Mouse (Mus musculus) right cerebral cortex, adult 2 months (tissue): ENCODE data around the gene Bbx.

Experiments used
- DNase-seq, 2 experiments: peaks; one replicate each; pipeline ENCODE4 v3.0.0; 2021 to 2022; ENCODE audit warnings: low spot score in 2 of 2

Gene Bbx

DNA sequence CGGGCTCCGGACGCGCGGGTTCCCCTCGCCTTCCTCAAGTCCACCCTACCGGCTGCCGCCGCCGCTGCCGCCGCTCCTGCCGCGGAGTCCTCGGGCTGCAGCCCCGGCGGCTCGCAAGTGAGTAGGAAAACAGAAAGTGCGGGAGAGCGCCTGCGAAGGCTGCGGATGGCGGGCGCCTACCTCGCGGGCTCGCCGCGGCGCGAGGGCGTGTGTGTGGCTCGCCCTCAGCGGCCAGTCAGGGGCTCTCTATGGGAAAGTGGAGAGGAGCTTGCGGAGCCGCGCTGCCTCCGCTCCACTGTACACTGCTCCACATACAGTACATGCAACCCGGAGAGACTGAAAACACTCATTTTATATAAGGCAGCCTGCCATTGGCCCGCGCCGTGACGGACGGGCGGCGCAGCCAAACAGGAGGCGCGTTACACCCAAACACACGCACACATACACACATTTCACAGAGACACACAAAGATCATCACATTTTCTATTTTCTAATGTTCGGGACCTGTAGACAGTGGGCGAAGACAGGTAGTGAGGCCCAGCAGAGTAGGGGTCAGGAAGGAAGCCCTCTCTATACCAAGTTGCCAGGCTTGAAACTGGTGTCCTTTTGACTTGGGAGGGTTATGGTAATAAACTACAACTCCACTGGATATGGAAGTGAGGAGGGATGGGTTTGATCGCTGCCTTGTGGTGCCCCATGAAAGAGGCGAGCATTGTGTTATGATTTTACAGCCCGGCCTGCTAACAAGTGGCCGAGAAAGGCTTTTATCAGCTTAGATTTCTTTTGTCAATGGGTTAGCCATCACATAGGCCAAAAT is at the start of gene Bbx:
Gene Bbx, minus strand, starts transcription at position 329 of the 817 bp plus-strand sequence.
- DNase-seq = peak; percentile 99 to 100

DNA sequence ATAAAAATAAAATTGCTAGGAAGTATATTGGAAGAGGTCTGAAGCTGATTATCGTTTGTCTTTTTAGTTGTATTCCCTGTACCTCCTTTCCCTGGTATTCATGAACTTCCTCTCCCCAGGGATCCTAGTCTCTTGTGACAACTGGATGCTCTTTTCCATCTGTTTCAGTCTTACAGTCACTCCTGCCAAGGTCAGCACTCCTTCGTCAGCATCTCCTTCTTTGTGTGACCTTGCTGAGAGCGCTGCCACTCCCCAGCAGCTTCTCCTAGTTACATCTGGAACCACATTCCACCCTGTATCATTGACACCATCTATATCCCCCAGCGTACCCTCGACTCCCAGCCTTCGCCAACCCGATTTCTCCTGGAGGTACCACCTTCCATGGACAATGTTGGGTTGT is 49.7 kb upstream of the Bbx start:
- DNase-seq = no peak

DNA sequence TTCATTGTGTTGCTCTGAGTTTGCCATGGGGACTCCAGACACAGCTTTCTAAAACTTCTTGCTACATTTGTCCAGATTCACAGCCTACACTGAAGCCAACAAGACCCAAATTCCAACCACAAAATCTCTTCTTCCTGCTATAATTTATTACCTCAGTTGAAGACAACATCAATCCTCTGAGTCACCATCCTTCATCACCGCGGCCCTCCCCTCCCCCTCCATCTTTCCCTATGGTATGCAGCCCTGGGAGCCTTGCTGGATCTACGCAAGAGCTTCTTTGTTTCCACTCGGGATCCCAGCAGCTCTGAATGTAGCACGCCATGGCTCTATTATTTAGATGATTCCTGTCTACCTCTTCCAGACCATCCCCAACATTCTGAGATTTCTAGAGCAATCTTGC is 49.2 kb upstream of the Bbx start:
- DNase-seq = no peak

DNA sequence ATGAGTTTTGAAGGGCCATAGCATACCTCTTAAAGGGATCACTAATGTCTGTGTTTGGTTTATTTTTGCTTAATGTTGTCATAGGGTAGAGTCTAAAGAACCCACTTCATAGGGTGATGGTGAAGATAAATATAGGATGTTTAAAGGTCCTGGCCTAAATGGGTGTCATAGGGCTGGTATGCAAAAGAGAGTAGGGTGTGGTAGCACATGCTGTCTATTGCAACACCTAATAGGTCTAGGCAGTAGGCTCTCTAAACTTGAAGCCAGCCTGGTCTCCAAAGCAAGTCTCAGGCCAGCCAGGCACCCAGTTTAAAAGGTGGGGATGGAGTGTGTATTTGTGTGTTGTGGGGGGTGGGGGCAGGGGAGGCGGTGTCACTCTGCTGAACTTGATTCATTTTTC is 46.5 kb upstream of the Bbx start:
- DNase-seq = no peak

DNA sequence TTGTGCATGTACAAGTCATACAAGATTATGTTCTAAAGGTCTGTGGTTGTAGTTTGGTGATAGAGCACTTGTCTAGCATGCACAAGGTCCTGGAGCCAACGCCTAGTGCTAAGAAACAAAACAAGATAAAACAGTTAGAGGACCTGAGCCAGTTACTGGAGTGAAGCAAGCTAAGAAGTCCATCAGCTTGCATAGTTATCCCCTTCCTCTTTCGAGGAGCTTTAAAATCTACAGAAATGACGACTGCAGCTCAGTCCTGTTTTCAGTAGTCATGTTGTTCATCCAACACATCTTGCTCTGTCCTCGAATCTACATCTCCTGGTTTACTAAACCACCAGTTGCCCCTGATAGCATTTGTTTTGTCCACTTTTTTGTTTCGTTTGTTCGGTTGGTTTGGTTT is 45.4 kb upstream of the Bbx start:
- no peak for DNase-seq

DNA sequence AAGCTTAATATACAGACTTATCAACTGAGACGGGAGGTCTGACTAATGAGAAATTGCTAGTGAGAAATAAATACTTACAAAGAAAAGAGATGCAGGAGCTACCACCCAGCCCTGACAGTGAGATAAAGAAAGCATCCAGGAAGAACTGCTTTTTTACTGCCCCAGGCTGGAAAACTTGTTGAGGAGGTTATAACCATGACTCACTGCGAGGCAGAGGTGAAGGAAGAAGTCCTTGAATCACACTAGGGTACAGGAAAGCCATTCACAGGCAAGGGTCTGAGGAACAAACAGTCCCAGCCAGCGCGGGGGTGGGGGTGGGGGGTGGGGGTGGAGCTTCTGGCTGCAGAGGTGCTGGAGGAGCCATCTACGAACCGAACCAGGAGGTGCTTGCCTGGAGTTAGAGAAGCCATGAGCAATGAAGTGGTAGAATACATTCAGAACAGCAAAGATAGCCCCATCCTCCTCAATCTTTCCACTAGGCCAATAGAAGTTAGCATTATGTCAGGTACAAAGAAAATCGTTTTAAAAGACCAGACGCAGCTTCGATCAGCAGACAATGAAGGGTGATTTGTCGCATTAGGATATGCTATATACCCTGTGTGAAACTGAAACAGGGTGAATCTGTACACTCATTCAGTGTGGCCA is 30.2 kb upstream of the Bbx start:
- no peak for DNase-seq

DNA sequence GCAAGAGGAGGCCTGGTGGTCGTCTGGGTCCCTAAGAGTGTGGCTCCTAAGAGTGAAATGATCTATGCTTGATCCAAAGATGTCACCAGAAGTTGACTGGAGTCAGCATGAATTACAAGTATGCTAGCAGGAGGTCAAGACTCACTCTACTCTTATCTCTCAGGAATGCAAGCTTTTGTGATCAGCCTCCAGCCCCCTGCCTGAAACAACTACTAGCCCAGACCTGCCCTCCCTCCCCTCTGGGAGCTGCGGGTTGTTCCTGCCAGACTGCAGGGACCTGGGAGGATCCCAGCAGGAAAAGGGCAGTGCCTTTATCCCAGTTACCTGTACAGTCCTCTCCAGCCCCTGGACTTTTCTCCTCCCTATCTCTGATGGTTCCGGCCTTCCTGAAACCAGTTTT is 27.0 kb upstream of the Bbx start:
- no peak for DNase-seq

DNA sequence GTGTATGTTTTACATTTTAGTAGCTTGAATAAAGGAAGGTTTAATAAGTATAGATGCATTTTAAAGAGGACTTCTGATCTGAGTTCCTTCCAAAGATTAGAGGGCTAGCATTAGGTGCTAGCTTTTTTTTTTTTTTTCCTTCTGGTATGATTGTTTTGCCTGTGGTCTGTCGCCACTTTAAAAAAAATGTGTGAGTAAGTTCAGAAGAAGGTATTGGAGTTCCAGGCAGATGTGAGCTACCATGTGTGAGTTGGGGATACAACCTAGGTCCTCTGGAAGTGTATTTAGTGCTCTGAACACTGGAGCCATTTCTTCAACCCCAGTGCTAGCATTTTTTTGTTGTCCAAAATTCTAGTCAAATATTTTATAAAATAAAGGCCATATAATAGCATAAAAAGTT is 23.9 kb upstream of the Bbx start:
- DNase-seq = no peak

DNA sequence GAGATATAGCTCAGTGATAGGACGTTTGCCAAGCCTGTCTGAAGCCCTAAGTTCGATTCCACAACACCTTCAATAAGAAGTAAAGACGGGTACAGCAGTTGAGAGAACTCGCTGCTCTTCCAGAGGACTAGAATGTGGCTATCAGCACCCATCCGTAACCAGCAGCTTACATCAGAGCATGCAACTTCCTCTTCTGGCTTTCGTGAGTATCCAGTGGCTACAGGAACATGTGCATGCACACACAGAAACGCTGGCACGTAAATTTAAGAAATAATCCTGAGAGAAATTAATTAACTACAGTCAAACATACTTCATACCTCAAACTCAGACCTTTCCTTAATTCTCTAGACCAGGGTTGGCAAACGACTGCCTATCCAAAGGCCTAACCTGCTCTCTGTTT is 16.9 kb upstream of the Bbx start:
- DNase-seq = no peak

DNA sequence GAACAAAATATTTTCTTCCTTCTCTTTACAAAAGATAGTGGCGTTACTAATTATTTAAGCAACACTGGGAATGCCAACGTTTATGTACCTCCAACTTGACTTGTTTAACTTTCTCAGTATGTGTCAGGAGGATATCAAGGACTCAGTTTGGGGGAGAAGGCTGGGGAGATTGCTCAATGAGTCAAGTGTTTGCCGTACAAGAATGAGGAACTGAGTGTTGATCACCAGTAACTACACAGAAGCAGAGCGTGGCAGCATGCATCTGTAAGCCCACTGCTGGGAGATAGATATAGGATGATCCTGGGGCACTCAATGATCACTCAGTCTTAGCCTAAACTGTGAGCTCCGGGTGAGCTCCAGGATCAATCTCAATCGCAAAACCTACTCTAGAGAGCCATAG is 12.8 kb upstream of the Bbx start:
- DNase-seq = no peak

DNA sequence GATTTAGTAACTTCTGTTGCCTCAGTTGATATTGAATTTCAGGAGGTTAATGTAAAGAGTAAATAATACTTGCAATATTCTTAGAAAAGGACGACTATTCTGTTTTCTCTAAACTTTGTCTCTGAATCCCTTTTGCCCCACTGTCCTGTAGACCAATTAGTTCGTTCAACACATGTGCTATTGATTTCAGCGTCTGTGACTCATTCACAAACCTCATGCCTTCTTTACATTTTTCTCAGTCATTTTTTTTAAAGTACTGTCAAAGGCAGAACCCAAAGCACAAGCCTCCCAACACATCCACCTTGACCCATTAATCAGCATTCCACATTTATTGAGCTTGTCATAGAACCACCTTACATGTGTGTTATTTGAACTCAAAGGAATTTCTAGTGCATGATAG is 6.6 kb upstream of the Bbx start:
- DNase-seq = no peak

DNA sequence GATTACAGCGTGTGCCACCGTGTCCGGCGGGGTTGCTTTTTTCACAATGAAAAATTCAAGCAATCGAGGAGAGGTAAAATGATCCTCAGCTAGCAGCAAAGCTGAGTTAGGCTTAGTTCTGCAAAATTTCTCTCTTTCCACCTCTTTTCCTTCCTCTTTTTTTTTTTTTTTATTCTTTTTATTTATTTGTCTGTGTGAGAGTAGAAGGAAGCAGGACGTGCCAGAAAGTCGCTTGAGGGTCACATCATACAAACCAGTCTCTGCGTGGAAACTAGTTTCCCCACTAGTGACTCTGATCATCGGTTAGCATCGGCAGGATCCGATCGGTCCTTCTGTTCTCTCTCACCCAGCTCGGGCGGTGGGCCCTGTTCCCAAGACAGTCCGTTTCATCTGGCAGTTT is 5.6 kb upstream of the Bbx start:
- no peak for DNase-seq

DNA sequence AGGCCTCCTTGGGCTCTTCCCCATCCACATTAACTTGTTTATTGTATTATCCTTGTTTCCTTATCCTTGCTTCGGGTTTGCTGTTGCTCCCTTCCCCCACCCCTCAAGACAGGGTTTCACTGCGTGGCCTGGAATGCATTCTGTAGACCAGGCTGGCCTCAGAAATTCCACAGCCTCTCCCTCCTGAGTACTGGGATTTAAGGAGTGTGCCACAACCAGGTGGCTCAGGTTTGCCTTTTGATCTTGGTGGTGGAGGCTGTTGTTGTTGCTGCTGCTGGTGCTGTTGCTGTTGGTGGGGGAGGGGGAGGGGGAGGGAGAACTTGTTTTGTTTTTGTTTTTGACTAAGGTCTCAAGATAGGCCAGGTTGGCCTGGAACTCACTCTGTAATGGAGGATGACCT is 5.1 kb upstream of the Bbx start:
- DNase-seq = no peak

DNA sequence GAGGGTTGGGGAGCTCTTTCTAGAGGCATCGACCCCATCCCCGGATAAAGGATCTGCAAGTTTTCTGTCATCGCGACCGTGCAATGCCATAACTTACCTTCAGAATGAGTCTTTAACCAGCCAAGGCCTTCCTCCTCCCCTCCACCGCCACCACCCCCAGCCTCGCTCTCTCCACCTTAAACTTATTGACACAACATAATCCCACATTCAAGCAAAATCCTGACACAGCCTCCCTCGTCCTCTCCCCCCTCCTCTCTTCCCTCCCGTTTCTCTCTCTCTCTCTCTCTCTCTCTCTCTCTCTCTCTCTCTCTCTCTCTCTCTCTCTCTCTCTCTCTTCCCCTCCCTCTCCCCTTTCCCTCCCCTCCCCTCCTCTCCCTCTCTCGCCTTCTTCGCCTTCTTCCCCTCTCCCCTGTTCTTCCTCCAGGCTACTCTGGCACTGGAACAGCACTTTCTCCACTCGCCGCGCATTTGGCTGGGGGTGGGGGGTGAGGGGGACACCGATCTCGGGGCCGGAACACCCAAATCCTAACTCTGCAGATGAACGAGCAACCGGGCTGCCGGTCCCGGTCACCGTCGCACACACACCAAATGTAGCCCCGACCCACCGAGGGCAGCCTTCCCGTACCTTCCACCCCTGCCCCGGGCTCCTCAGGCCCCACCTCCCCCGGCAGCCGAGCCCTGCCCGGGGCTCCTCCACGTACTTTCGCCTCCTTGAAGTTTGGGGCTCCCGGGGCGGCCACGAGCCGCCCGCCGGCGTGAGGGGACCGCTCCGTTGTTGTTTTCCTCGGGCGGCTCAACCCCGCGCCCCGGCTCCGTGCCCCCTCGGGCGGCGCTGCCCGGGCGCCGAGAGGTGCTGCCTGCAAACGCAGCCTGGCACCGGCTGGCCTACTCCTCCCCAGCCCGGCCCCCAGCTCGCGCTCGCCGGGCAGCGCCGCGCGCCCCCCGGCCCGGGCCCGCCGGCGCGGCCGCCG is 894 bp downstream of the Bbx start:
- peak; percentile 14 to 48 for DNase-seq

DNA sequence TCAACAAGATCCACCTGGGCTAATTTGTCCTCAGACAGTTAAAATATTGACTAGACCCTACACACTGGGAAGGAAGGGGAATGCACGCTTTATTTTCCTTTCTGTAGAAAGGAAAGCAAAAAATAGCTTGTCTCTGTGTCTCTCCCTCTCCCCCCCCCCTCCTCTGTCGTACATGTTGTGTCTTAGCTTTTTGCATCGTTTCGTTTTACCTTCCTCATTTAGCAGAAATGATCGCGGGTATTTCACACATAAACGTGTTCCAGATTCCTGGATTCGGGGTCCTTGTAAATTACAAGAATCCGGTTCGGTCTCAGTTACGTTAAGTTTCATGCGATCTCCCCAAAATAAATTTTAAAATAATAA is 1.7 kb downstream of the Bbx start:
- DNase-seq = peak in 1 of 2 experiments; percentile 7

DNA sequence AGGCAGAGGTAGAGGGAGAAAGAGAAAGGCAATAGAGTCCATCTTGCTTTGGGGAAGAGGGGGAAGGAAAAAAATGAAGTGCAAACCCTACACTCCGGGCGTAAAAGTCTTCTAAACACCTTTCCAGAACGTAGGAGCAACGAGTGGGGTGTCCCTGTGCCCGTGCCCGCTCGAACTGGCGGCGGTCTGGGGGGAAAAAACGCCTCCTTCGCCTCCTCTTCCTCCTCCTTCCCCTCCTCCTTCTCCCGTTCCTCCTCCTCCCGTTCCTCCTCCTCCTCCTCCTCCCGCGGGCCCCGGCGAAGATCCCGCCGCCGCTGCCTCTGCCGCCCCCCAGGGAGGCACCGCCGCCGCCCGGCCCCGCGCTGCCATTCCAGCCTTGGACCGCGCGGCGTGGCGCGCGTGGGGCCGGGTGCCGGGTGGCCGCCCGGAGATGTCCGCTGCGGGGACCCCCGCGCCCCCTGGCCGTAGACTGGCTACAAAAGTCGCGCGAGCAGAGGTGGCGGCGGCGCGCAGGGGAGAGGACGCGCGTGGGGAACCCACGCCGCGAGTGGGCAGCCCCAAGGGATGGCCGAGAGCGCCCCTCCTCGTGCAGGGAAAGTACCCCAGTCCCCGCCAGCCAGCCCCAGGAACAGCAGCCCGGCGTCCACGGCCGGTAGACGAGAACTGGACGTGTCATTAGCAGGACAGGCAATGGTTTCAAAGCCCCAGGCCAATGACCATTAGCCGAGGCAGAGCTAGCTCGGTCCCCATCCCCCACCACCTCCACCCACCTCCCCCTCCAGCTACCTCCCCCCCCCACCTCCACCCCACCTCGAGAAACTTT is 2.3 kb downstream of the Bbx start:
- peak; percentile 20 to 21 for DNase-seq

DNA sequence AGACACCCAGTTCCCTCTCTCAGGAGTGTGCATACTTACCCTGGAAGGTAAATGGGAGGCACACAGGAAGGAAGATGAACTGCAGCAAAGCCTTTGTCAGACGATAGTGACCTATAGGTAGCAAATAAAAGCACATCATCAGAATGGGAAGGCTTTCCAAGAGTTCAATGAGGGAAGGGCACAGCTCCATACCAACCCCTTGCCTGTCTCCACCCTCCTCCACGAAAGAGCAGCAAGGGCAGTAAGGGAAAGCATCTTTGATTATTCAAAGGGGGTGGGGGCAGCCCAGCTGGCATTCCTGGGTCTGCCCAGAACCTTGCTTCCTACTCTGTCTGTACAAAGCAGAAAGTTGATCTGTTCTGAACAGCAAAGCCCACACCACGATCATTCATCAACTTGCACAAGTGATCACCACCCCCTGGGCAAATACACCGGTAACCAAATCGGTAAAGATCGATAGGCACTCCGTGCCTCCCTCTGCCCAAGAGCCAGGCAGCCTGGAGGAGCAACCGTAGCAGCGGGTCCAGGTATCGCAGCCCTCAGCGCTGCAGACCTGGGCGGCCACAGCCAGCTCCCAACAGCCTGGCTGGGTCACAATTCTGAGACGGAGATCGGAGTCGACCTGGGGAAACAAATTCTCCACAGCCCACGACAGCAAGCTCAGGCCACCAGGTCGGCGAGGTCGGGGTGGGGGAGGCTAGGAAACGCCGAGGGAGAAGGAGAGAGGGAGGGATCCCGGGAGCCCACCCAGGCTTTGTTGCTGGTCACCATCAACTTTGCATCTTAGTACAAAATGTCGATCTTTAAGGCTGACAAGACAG is 3.1 kb downstream of the Bbx start:
- peak; percentile 13 to 14 for DNase-seq

DNA sequence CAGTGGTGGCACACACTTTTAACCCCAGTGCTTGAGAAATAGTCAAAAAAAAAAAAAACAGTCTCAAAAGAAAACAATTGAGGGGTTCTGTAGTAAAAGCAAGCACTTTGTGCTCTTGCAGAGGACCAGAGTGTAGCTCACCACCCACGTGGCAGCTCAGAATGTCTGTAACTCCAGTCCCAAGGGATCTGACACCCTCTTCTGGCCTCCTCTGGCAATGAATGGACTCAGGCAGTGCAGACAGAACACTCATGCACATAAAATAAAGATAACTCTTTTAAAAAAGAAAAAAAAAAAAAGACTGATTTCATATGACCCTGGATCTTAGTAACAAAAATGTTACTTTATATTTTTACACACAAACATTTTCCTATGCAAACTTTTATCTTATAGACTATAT is 12.1 kb downstream of the Bbx start:
- DNase-seq = no peak

DNA sequence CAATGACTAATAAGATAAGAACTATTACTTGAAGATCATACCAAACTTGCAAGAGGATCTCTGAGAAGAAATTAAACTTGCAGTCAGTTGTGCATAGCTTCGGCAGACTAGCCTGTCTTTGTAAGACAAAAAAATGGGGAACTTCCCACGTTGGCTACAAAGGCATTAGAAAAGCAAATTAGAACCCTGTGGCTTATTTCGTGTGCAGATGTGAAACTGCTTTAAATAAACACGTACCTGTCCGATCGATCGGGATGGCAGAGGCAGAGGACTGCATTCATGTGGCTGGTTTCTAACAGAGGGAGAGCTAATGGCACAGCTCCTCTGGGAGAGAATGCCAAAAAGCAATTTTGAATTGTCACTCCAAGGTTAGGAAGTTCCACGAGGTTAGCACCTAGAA is 16.8 kb downstream of the Bbx start:
- no peak for DNase-seq

DNA sequence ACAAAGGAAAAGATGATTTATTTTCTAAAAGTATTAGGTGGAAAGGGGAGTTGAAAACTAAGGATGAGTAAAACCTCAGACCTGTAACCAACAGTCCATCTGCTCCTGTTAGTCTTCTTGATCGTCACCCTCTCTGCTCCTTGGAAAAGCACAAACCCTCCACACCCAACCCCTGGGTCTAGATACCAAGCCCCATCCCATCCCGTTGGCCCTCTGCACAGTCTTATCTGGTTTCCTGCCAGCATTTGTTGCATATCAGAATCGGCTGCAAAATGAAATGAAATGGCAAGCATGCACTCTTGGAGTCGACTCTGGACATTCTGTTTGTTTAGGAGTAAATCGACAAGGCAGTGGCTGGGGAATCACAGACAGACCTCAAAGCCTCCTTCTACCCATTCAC is 29.3 kb downstream of the Bbx start:
- DNase-seq = no peak

DNA sequence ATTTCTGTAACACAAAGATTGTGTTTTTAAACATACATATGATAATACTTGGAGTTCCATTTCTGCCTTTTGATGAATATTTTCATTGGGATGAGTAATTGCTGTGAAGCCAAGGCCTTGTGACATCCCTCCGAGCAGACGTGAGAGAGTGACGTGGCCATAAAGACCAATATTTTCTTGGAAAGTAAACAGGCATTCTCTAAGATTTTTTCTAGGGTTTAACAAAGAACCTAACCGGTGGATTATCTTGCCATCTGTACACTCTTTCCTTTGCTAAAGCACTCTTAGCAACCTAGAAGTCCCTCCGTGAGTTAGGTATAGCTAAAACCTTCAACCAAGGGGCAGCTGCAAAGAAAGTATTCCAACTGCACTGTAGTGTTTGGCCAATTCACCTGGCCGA is 32.4 kb downstream of the Bbx start:
- DNase-seq = no peak
